Mouse (Mus musculus): Measurements from ENCODE around the gene Kcnh5.
A peak's percentile ranks its signal among the peaks of the same experiment; 100 is the strongest.

Gene Kcnh5

GRCm38 (mm10) chr12:74951124-74952115, 225.7 kb downstream of the Kcnh5 start:
- no peak for DNase-seq (ENCODE audit: low read depth)

- no peak for DNase-seq (ENCODE audit: low read depth)
Measured at GRCm38 (mm10) chr12:74901331-74901730, 275.8 kb downstream of the Kcnh5 start.

GRCm38 (mm10) chr12:74900777-74901176, 276.4 kb downstream of the Kcnh5 start:
- peak; percentile 5 for DNase-seq (ENCODE audit: low read depth)

DNA sequence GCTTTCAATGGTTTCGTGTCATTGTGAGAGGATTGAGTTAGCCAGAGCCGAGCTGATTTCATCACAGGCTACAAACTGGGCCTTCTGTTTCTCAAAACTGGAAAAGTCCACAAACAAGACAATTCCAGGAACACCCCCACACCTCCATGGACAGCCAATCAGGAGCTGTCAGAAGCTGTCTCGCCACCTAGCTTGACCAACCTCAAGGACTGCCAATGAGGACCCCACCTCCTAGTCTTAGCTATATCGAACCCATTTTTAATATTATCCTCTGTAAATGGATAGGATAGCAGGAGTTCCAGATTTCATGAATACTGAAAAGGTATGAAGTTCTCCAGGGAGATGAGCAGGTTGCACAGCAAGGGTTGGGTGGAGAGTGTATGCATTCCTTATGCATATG, 278.1 kb downstream of the Kcnh5 start:
- no peak for DNase-seq (ENCODE audit: low read depth)

GRCm38 (mm10) chr12:74898211-74898610, 278.9 kb downstream of the Kcnh5 start:
- DNase-seq (ENCODE audit: low read depth), result no peak

DNA sequence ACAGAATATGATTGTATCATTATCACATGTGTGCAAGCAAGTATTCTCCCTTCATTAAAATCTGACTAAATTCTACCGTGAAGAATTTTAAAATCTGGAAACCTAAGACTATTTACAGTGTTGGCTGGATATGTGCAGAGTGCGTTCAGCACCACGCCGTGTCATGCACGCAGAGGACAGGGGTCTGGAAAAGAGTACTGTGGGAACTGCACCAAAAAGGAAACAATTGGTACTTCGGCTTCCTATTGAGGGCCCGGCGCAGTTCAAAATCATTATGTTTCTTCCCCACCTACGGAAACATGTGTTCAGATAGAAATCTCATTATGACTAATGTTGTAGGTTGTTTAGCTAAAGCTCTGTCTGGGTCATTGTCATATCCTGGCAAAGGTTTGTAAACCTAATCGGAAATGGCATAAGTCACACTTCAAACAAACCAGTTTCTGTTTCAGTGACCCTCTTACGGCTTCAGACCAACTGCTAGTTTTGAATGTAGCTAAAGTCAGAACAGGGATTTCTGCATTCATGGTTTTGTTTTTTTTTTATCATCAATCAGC, 282.2 kb downstream of the Kcnh5 start:
- DNase-seq (ENCODE audit: low read depth), result peak; percentile 83

DNA sequence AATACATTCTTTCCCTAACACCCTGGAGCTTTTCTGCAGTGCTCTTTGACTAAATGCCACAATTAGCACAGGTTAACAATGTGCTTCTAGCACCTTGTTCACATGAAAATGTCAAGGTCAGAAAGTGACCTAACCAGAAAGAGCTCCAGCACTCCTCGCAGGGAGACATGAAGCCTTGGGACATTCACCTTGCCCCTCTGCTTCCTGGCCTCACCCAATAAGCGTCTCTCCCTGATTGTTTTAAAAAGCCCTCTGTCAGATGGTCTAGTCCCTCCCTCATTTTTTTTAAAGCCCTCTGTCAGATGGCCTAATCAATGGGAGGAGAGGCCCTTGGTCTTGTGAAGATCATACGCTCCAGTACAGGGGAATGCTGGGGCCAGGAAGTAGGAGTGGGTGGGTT, 287.7 kb downstream of the Kcnh5 start:
- no peak for DNase-seq (ENCODE audit: low read depth)

DNA sequence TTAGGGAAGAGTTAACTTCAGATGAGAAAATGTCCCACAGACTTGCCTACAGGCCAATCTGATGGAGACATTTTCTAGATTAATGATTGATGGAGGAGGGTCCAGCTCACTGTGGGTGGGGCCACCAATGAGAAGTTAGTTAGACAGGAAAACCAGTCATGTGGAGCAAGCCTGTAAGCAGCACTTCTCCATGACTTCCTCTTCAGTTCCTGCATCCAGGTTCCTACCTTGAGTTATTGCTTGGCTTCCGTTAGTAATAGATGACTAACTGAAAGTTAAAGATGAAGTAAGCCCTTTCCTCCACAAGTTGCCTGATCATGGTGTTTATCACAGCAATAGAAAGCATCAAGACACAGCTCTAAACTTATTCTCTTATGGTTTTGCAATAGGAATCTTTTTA, 290.1 kb downstream of the Kcnh5 start:
- peak; percentile 5 for DNase-seq (ENCODE audit: low read depth)

DNA sequence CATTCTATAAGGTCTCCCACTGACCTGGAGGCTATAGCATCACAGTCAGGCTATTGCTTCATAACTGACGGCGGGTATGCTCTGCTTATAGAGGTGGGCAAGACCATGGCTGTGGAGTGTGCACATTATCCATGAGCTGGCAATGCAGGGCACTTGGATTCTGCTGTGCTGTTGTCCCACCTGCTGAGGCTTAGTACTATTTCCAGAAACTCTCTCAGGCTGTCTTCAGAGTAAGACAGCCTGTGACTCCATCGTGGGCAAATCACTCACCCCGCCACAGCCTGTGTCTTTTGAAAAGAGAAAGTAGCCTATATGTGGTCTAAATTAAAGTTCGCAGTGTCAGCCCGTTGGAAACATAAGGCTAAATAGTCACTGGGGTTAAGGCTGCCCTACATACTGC, 295.8 kb downstream of the Kcnh5 start:
- no peak for DNase-seq (ENCODE audit: low read depth)

DNA sequence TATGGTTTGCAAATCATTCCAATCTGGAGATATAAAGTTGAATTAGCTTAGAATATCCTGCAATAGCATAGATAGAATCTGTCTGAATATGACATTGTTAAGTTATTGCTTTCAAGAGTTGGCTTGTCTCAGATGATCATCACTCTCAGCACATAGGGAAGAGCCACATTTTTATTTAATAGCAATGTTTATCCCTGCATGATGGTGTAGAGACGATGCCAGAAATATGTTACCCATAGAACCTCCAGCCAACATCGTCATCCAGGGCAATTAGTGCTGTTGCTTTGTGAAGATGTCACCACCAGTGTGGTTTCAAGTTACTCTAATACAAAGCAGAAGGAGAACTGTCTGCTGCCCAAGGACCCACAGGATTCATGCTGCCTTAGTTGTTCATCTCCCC, 321.5 kb downstream of the Kcnh5 start:
- no peak for DNase-seq (ENCODE audit: low read depth)

- no peak for DNase-seq (ENCODE audit: low read depth)
Measured at GRCm38 (mm10) chr12:74854263-74854662, 322.9 kb downstream of the Kcnh5 start.

DNA sequence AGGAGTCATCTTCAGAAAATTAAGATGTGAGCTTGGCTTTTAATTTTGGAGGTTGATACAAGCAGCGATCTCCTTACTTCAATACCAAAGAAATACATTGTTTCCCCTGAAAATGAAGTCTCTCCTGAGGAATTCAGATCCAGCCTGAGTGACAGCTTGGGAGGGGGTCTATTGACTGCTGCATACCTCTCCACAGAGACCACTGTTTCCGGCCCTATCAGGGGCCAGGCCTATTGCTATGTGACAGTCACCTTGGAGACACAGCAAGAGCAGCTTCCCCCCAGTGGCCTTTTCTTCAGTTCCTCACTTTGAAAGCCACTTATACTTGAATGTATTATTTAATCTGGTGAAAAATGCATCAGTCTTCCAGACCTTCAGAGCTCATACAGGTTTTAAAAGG, 326.8 kb downstream of the Kcnh5 start:
- DNase-seq (ENCODE audit: low read depth), result no peak

DNA sequence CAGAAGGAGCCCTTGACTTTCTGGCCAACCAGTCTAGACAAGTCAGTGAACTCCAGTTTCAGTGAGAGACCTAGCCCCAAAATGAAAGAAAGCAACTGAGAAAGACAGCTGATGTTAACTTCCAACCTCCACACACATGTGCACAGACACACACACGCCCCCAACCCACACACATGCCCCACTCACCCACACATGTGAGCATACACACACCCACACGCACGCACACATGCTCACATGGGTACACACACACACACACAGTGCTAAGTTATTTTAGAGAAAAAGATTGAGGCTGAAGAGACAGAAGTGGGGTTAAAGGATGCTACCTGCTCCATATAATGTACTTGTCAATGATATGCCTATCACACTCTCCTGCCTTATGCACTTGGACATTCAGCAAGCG, 327.2 kb downstream of the Kcnh5 start:
- DNase-seq (ENCODE audit: low read depth), result no peak

GRCm38 (mm10) chr12:74848611-74849347, 328.4 kb downstream of the Kcnh5 start:
- no peak for DNase-seq (ENCODE audit: low read depth)
